Mouse (Mus musculus): ENCODE measurements at regions not wholly inside any gene's neighbourhood (a gene's known extent, or its start where the extent isn't known, plus 50 kb on each side); places are given as distances from the start of the nearest gene placed in this dataset.
"Not testable (repeated sequence)": the region's sequence is repeated elsewhere in the genome, so short reads cannot be mapped to it uniquely, and the experiment has no call there.

DNA sequence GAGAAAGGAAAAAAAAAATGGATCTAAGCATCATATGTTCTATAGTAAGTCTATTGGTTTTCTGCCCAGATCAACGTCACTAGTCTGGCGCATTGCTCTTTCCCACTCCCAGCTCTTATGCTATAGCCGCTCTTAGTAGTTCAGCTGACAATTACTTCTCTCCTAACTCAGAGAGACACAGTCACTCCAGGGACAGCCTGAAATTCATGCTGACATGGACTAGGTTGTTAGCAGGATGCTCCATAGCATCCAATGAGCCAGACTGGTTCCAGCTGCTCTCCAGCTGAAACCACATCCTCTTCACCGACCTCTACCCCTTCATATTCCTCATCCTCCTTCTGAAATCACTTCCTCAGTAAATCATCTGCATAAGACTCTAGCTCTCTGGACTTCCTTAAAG lies 187.0 kb upstream of the Ghr start:
- DNase-seq (ENCODE audit: low spot score) (no peak), ATAC-seq (ENCODE audit: low FRiP score) (no peak)
- no peak overlapping the region for H3K4me3 ChIP-seq (replicated peaks; ENCODE audit: low read length)
- H3K36me3 ChIP-seq (replicated peaks; ENCODE audit: control insufficient read depth, insufficient read depth): no peaks in the 10 kb centered on the region
- no peak overlapping the region for H3K4me2 ChIP-seq (replicated peaks)
- no peak overlapping the region for H3K9ac ChIP-seq
- WGBS: 87% methylated on average over 4 of the region's 4 CpGs
- H3K27ac ChIP-seq: no peak overlapping the region
- H3K27me3 ChIP-seq (ENCODE audit: control insufficient read depth, insufficient read depth, low read length): no peaks in the 10 kb centered on the region
- no peaks in the 10 kb centered on the region for H3K9me3 ChIP-seq (ENCODE audit: control insufficient read depth, low read length)
- no peaks in the 10 kb centered on the region for H3K4me1 ChIP-seq (replicated peaks; ENCODE audit: control insufficient read depth, insufficient read depth, low read length)

DNA sequence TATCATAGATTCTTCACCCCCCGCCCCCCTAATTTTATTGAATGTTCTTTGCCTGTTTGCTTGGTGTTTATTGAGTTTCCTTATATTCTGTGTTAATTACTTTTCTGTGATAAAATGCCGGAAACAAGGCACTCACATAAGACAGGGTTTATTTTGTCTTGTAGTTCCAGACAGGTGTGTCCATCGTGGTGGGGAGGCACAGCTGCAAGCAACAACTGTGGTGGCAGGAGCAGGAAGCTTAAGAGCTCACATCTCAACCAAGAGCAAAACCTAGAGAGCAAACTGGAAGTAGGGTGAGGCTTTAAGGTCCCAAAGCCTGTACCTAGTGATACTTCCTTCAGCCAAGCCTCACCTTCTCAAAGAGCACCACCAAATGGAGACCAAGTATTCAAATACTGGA lies 181.4 kb upstream of the Ghr start:
- no peaks in the 10 kb centered on the region for H3K36me3 ChIP-seq (replicated peaks; ENCODE audit: control insufficient read depth, insufficient read depth)
- DNase-seq (ENCODE audit: low spot score) (no peak), ATAC-seq (ENCODE audit: low FRiP score) (no peak)
- H3K9ac ChIP-seq: no peak overlapping the region
- H3K27me3 ChIP-seq (ENCODE audit: control insufficient read depth, insufficient read depth, low read length): no peaks in the 10 kb centered on the region
- no peak overlapping the region for H3K4me2 ChIP-seq (replicated peaks)
- H3K9me3 ChIP-seq (ENCODE audit: control insufficient read depth, low read length): no peaks in the 10 kb centered on the region
- H3K27ac ChIP-seq: no peak overlapping the region
- WGBS: 87% methylated on average over 3 of the region's 3 CpGs
- H3K4me3 ChIP-seq (replicated peaks; ENCODE audit: low read length): no peak overlapping the region
- H3K4me1 ChIP-seq (replicated peaks; ENCODE audit: control insufficient read depth, insufficient read depth, low read length): no peaks in the 10 kb centered on the region

DNA sequence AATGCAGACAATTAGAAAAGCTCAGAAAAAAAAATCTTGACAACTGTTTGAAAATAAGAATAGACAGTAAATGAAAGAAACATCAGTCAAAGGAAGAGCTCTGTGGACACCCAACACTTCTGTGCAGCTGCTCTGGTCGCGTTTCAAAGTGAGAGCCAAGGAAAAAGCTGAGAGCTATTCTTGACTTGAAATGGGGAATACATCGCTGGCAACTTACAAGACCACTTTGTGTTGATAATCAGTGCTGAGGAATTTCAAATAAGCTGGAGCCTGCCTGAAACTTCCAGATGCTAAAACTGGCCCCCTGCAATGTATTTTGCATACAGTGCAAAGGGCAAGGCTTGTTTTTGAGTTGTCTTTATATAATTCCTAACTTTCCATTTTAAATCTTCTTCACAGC lies 177.1 kb upstream of the Ghr start:
- Histone ChIP-seq H3K9ac (no peak overlapping the region), H3K27ac (no peak overlapping the region), H3K36me3 (replicated peaks; ENCODE audit: control insufficient read depth, insufficient read depth) (no peaks in the 10 kb centered on the region), H3K4me2 (replicated peaks) (no peak overlapping the region), H3K9me3 (ENCODE audit: control insufficient read depth, low read length) (no peaks in the 10 kb centered on the region), H3K27me3 (ENCODE audit: control insufficient read depth, insufficient read depth, low read length) (no peaks in the 10 kb centered on the region), H3K4me1 (replicated peaks; ENCODE audit: control insufficient read depth, insufficient read depth, low read length) (no peaks in the 10 kb centered on the region), H3K4me3 (replicated peaks; ENCODE audit: low read length) (no peak overlapping the region)
- WGBS: 42% methylated on average over 3 of the region's 3 CpGs
- no peak for ATAC-seq (ENCODE audit: low FRiP score)
- no peak for DNase-seq (ENCODE audit: low spot score)

DNA sequence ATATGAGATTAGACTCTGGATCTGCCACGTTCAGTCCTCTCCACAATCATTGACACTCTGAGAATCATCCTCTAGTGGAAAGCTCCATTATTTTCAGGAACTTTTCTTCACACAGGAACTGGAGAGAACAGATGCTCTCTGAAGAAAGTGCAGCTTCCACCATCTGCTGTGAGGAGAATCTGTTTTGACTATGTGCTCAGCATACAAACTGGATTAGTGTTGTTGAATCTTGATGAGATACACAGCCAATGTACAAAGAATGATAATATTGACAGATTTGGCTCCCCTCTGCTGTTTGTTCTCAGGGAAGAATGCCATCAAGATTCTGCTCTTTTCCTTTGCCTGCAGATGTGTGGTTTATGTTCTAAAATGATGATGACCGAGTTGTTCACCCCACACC lies 172.3 kb upstream of the Ghr start:
- 80% methylated on average over 2 of the region's 2 CpGs for WGBS
- no peak for ATAC-seq (ENCODE audit: low FRiP score)

DNA sequence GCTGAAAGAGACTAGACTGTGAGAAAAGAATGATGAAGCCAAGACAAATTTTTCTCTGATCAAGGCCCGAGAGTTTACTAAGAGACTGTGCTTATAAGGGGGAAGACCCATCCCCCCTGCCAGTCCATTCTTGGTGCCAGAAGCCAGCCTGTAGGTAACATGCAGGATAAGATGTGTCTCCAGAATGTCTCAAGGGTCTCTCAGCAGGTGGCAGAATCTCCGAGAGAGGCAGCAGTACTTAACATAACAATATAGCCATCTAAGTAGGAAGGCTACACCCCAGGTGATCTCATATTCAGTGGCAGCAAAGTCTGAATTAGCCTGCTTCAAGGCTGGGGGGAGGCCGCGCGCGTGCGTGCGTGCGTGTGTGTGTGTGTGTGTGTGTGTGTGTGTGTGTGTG lies 164.8 kb upstream of the Ghr start:
- not testable (repeated sequence) for ATAC-seq (ENCODE audit: low FRiP score)
- 70% methylated on average over 9 of the region's 9 CpGs for WGBS

More for the DNA sequence above, 172.3 kb upstream of the Ghr start:
- peak; percentile 55 for DNase-seq (ENCODE audit: low spot score)
- Histone ChIP-seq H3K4me1 (replicated peaks; ENCODE audit: control insufficient read depth, insufficient read depth, low read length) (no peaks in the 10 kb centered on the region), H3K36me3 (replicated peaks; ENCODE audit: control insufficient read depth, insufficient read depth) (no peaks in the 10 kb centered on the region), H3K4me2 (replicated peaks) (no peak overlapping the region), H3K27ac (no peak overlapping the region), H3K9me3 (ENCODE audit: control insufficient read depth, low read length) (no peaks in the 10 kb centered on the region), H3K4me3 (replicated peaks; ENCODE audit: low read length) (no peak overlapping the region), H3K9ac (no peak overlapping the region), H3K27me3 (ENCODE audit: control insufficient read depth, insufficient read depth, low read length) (no peaks in the 10 kb centered on the region)

DNA sequence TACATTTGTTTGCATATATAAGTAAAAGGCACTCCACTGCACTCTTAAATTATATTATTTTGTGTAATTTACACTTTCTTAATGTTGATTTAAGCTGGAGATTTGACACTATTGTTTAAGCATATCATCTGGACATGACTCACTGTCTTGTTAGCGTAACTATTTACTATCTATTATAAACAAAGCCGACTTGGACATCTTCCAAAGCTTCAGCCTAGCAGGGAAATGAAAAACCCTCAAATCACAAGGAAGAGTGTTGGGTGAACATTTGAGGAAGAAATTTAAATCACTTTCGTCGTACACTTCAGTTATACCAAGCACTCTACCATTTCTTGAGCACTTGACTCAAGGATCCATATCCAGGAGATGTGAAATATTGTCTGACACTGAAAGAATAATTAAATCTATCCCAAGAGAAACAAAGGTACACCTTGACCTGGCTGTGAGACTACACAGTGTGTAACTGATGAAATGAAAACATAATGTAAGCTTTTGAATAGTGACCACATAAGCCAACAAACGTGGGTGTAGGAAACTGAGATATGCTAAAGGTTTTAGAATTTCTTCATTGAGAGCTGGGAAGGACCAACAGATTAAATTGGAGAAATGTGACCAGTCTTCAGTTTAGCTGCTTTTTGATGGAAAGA lies 160.0 kb upstream of the Ghr start:
- DNase-seq (ENCODE audit: low spot score) (no peak), ATAC-seq (ENCODE audit: low FRiP score) (no peak)
- Histone ChIP-seq H3K27ac (no peak overlapping the region), H3K4me1 (replicated peaks; ENCODE audit: control insufficient read depth, insufficient read depth, low read length) (no peaks in the 10 kb centered on the region), H3K9ac (no peak overlapping the region), H3K27me3 (ENCODE audit: control insufficient read depth, insufficient read depth, low read length) (no peaks in the 10 kb centered on the region), H3K4me3 (replicated peaks; ENCODE audit: low read length) (no peak overlapping the region), H3K36me3 (replicated peaks; ENCODE audit: control insufficient read depth, insufficient read depth) (no peaks in the 10 kb centered on the region), H3K9me3 (ENCODE audit: control insufficient read depth, low read length) (no peaks in the 10 kb centered on the region), H3K4me2 (replicated peaks) (no peak overlapping the region)
- 88% methylated on average over 5 of the region's 5 CpGs for WGBS

More for the DNA sequence above, 164.8 kb upstream of the Ghr start:
- not testable (repeated sequence) for H3K27ac ChIP-seq; H3K4me1 ChIP-seq (replicated peaks; ENCODE audit: control insufficient read depth, insufficient read depth, low read length); H3K9me3 ChIP-seq (ENCODE audit: control insufficient read depth, low read length); H3K4me3 ChIP-seq (replicated peaks; ENCODE audit: low read length); H3K4me2 ChIP-seq (replicated peaks); H3K9ac ChIP-seq; H3K36me3 ChIP-seq (replicated peaks; ENCODE audit: control insufficient read depth, insufficient read depth); H3K27me3 ChIP-seq (ENCODE audit: control insufficient read depth, insufficient read depth, low read length); DNase-seq (ENCODE audit: low spot score)

DNA sequence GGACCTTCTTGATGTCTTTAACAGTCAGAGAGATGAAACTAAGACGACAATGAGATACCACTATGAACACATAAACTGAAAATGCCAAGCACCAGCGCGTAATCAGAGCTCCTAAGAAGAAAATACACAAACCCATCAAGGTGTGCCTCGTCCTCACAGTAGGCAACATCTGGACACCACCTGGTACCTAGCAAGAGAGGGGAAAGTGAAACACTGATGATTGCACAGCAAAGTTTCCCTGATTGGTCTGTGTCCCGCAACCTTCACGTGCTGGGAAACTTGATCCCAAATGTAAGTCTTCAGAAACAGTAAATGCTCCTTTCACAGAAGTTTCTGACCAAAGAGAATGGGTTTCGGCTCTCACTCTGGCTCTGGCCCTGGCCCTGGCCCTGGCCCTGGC lies 158.9 kb upstream of the Ghr start:
- Histone ChIP-seq H3K27ac (no peak overlapping the region), H3K9me3 (ENCODE audit: control insufficient read depth, low read length) (no peaks in the 10 kb centered on the region), H3K9ac (no peak overlapping the region), H3K27me3 (ENCODE audit: control insufficient read depth, insufficient read depth, low read length) (no peaks in the 10 kb centered on the region), H3K36me3 (replicated peaks; ENCODE audit: control insufficient read depth, insufficient read depth) (no peaks in the 10 kb centered on the region), H3K4me3 (replicated peaks; ENCODE audit: low read length) (no peak overlapping the region), H3K4me2 (replicated peaks) (no peak overlapping the region), H3K4me1 (replicated peaks; ENCODE audit: control insufficient read depth, insufficient read depth, low read length) (no peaks in the 10 kb centered on the region)
- 91% methylated on average over 7 of the region's 7 CpGs for WGBS
- ATAC-seq (ENCODE audit: low FRiP score): no peak
- no peak for DNase-seq (ENCODE audit: low spot score)

DNA sequence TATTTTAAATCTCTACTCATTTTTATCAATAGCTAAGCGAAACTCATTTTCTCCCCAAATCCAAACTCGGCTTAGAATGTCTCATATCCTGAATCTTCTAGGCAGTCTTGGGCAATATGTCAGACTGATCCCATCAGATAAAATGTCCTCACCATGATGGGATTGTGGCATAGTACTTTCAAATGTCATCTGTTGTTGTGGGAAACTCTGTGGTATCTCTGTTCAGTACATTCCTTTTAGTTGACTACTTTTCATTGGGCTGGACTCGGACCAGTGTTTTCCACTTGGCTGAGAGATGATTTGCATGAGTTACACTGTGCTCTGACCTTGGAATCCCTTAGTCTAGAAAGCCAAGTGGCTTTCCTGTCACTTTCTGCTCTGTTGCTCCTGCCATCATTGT lies 141.9 kb upstream of the Ghr start:
- Histone ChIP-seq H3K4me1 (replicated peaks; ENCODE audit: control insufficient read depth, insufficient read depth, low read length) (no peaks in the 10 kb centered on the region), H3K9me3 (ENCODE audit: control insufficient read depth, low read length) (no peaks in the 10 kb centered on the region), H3K27me3 (ENCODE audit: control insufficient read depth, insufficient read depth, low read length) (no peaks in the 10 kb centered on the region), H3K4me3 (replicated peaks; ENCODE audit: low read length) (no peak overlapping the region), H3K36me3 (replicated peaks; ENCODE audit: control insufficient read depth, insufficient read depth) (no peaks in the 10 kb centered on the region), H3K27ac (no peak overlapping the region), H3K4me2 (replicated peaks) (no peak overlapping the region), H3K9ac (no peak overlapping the region)
- ATAC-seq (ENCODE audit: low FRiP score): no peak
- 92% methylated on average over 3 of the region's 3 CpGs for WGBS
- DNase-seq (ENCODE audit: low spot score): no peak

DNA sequence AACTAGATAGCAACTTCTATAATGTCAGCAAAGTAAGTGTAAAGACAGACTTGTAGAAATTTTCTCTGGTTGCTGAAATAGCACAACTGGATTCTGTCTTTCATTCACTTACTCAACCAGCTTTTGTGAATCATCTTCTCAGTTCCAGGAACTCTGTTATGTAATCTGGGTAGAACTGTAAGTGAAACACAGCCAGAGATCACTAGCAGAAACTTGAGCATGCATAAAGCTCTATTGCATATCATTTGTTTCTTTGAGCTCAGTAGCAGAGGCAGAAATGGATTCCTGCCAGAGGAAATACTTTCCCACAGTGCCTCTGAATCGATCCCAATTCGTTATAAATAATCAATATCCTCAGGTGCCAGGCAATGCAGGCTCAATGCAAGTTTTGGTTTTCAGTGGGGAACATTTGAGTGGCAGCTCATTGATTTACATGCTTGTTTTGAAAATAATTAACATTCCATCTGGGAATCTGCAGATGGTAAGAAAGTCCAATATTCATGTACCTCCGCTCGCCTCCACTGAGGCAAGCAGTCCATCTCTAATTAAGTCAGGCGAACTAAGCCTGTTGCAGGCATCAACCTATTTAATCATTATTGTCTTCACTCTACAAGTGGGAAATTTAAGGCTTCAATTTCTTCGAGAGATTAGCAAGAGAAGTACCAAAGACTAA lies 137.5 kb upstream of the Ghr start:
- Histone ChIP-seq H3K36me3 (replicated peaks; ENCODE audit: control insufficient read depth, insufficient read depth) (no peaks in the 10 kb centered on the region), H3K4me2 (replicated peaks) (no peak overlapping the region), H3K4me1 (replicated peaks; ENCODE audit: control insufficient read depth, insufficient read depth, low read length) (no peaks in the 10 kb centered on the region), H3K9me3 (ENCODE audit: control insufficient read depth, low read length) (no peaks in the 10 kb centered on the region), H3K27me3 (ENCODE audit: control insufficient read depth, insufficient read depth, low read length) (no peaks in the 10 kb centered on the region), H3K4me3 (replicated peaks; ENCODE audit: low read length) (no peak overlapping the region), H3K27ac (no peak overlapping the region), H3K9ac (no peak overlapping the region)
- 82% methylated on average over 6 of the region's 6 CpGs for WGBS
- DNase-seq (ENCODE audit: low spot score): no peak
- no peak for ATAC-seq (ENCODE audit: low FRiP score)

DNA sequence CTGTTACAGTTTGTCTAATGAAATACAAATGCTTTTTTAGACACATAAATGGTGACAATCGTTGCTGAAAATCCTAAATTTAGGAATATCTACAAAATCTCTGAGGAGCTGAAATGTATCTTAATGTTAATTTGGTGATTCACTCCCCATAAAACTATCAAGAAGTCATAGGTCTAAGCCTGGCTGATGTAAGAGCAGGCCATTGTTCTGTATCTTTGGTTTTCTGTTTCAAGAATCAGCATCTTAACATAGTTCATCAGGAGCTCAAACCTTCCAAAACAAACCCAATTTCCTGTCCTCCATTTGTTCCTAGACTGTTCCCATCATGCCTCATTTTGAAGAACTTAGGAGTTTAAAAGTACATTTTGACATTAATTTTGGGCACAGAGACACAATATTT lies 128.5 kb upstream of the Ghr start:
- Histone ChIP-seq H3K9ac (no peak overlapping the region), H3K9me3 (ENCODE audit: control insufficient read depth, low read length) (no peaks in the 10 kb centered on the region), H3K36me3 (replicated peaks; ENCODE audit: control insufficient read depth, insufficient read depth) (no peaks in the 10 kb centered on the region), H3K4me1 (replicated peaks; ENCODE audit: control insufficient read depth, insufficient read depth, low read length) (no peaks in the 10 kb centered on the region), H3K4me2 (replicated peaks) (no peak overlapping the region), H3K4me3 (replicated peaks; ENCODE audit: low read length) (no peak overlapping the region), H3K27me3 (ENCODE audit: control insufficient read depth, insufficient read depth, low read length) (no peaks in the 10 kb centered on the region), H3K27ac (no peak overlapping the region)
- DNase-seq (ENCODE audit: low spot score): no peak
- no peak for ATAC-seq (ENCODE audit: low FRiP score)
- WGBS: 94% methylated on average over 1 of the region's 1 CpGs
